Comparison of ENCODE assay signal across 8 mouse cellular contexts in the genomic region with DNA sequence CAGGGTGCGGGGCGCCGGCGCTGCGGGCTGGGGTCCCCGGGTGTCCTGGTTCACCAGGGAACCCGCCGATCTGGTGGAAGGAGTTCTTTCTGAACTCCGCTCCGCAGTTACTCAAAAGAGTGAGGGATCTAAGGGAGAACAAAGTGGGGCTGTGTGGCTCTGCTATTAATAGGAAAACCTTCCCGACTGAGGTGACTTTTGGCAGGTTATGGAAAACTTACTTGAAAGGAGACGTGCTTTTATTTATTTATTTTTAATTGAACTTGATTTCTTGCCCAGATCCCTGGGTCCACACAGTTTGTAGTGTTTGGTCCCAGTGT. TPM values are rescaled to one million over a fixed set of nuclear protein-coding genes. Genes with fewer than 3 reads are reported as not detected.
DNase-seq lines count a peak whose midpoint lies in the region; ATAC-seq and TF ChIP-seq lines count a peak whose summit lies in the region.

No protein-coding gene starts in this region.

- H3K4me3 ChIP-seq in liver, adult 2 months (ENCODE audit: insufficient read depth, low read depth, low read length): peak overlapping the region; percentile 100
- peak overlapping the region; percentile 99 for H3K4me3 ChIP-seq in embryonic facial prominence, embryonic 13.5 days
- peak overlapping the region; percentile 59 for H3K4me3 ChIP-seq in intestine, embryonic 16.5 days (ENCODE audit: low read length)
- peak overlapping the region; percentile 100 for H3K4me3 ChIP-seq in neural tube, embryonic 12.5 days

- no peaks in the 10 kb centered on the region for H3K9me3 ChIP-seq in embryonic facial prominence, embryonic 13.5 days
- H3K9me3 ChIP-seq in intestine, embryonic 16.5 days (ENCODE audit: control insufficient read depth, low read length): no peaks in the 10 kb centered on the region
- no peaks in the 10 kb centered on the region for H3K9me3 ChIP-seq in neural tube, embryonic 12.5 days

- peak overlapping the region; percentile 67 for H3K4me2 ChIP-seq in embryonic facial prominence, embryonic 13.5 days
- H3K4me2 ChIP-seq in intestine, embryonic 16.5 days (ENCODE audit: low read depth, low read length): peak overlapping the region; percentile 49
- H3K4me2 ChIP-seq in neural tube, embryonic 12.5 days (replicated peaks): peak overlapping the region; percentile 67

- H3K27ac ChIP-seq in liver, adult 2 months (replicated peaks; ENCODE audit: insufficient read depth, low read depth, low read length): peak overlapping the region; percentile 100
- H3K27ac ChIP-seq in embryonic facial prominence, embryonic 13.5 days: peak overlapping the region; percentile 78
- peak overlapping the region; percentile 79 for H3K27ac ChIP-seq in intestine, embryonic 16.5 days (ENCODE audit: low read length)
- no peak overlapping the region for H3K27ac ChIP-seq in neural tube, embryonic 12.5 days

- H3K79me2 ChIP-seq in liver, adult 2 months (ENCODE audit: control insufficient read depth, insufficient read depth, low read length): peaks cover 2% of the 10 kb centered on the region; the same call in 1 of the 2 replicates

- intact Hi-C loops in left cerebral cortex, postnatal 4 days (cut with DNase I): loop anchor here (10.0 kb wide), 1 partner anchor 145 kb away; no protein-coding TSS in a partner anchor

- peaks cover 4% of the 10 kb centered on the region; the same call in 1 of the 2 replicates for H3K4me1 ChIP-seq in liver, adult 2 months (ENCODE audit: control insufficient read depth, insufficient read depth, low read length)
- peaks cover 5% of the 10 kb centered on the region; the same call in 1 of the 2 replicates for H3K4me1 ChIP-seq in embryonic facial prominence, embryonic 13.5 days
- peaks cover 6% of the 10 kb centered on the region; the same call in 1 of the 2 replicates for H3K4me1 ChIP-seq in intestine, embryonic 16.5 days (ENCODE audit: control insufficient read depth, insufficient read depth, low read length)
- H3K4me1 ChIP-seq in neural tube, embryonic 12.5 days: no peaks in the 10 kb centered on the region

- H3K27me3 ChIP-seq in liver, adult 2 months (ENCODE audit: control insufficient read depth, insufficient read depth, low read length): no peaks in the 10 kb centered on the region
- no peaks in the 10 kb centered on the region for H3K27me3 ChIP-seq in embryonic facial prominence, embryonic 13.5 days
- H3K27me3 ChIP-seq in intestine, embryonic 16.5 days (replicated peaks; ENCODE audit: control insufficient read depth, insufficient read depth, low read length): no peaks in the 10 kb centered on the region
- H3K27me3 ChIP-seq in neural tube, embryonic 12.5 days (replicated peaks): no peaks in the 10 kb centered on the region

- DNase-seq in liver, adult 2 months (ENCODE audit: extremely low read depth, low read depth, low spot score): peak; percentile 69
- no peak for DNase-seq in liver
- no peak for DNase-seq in left cerebral cortex, postnatal 4 days
- DNase-seq in layer of hippocampus, adult 8-10 months (ENCODE audit: low spot score in 2 of 2): no peak
- no peak for DNase-seq in thymus, postnatal 25 days

- no peak for ATAC-seq in embryonic facial prominence, embryonic 13.5 days (ENCODE audit: insufficient number of reproducible peaks, insufficient read depth, low FRiP score, low TSS enrichment, low read depth)
- no peak for ATAC-seq in intestine, embryonic 16.5 days
- ATAC-seq in neural tube, embryonic 12.5 days (ENCODE audit: low FRiP score, low read depth): no peak

- 0 out of 2 replicates have a peak, but pooled peaks have one; percentile 43 for TF ChIP-seq POLR2A in liver, adult 2 months (IDR thresholded peaks at IDR 0.05; ENCODE audit: extremely low read depth, insufficient read depth, low read length)

- WGBS in liver, adult 2 months: under 1% methylated on average over 12 of the region's 12 CpGs
- WGBS in embryonic facial prominence, embryonic 13.5 days: under 1% methylated on average over 12 of the region's 12 CpGs
- under 1% methylated on average over 12 of the region's 12 CpGs for WGBS in intestine, embryonic 16.5 days
- WGBS in neural tube, embryonic 12.5 days: 2% methylated on average over 12 of the region's 12 CpGs

- H3K36me3 ChIP-seq in liver, adult 2 months (ENCODE audit: control insufficient read depth, insufficient read depth, low read length): peaks cover 21% of the 10 kb centered on the region
- H3K36me3 ChIP-seq in embryonic facial prominence, embryonic 13.5 days: peaks cover 33% of the 10 kb centered on the region
- H3K36me3 ChIP-seq in intestine, embryonic 16.5 days (ENCODE audit: control insufficient read depth, insufficient read depth, low read length): no peaks in the 10 kb centered on the region; the same call in none of the 2 replicates
- peaks cover 22% of the 10 kb centered on the region for H3K36me3 ChIP-seq in neural tube, embryonic 12.5 days

- peak overlapping the region; percentile 100 for H3K9ac ChIP-seq in liver, adult 2 months (ENCODE audit: low read depth, low read length)
- H3K9ac ChIP-seq in embryonic facial prominence, embryonic 13.5 days: peak overlapping the region; percentile 91
- H3K9ac ChIP-seq in intestine, embryonic 16.5 days (ENCODE audit: low read depth, low read length): peak overlapping the region; percentile 71
- H3K9ac ChIP-seq in neural tube, embryonic 12.5 days: peak overlapping the region; percentile 96

- TF ChIP-seq CTCF in liver, adult 2 months (IDR thresholded peaks at IDR 0.05; ENCODE audit: low read depth, low read length): no peak

RNA-seq across cellular contexts. Expression of gene Yipf4, which starts 0.6 kb away (rescaled TPM):
- 30.3 and 35.4 TPM in 2 replicates for total RNA-seq in liver, adult 2 months (2014; rRNA removed)
- 27.4 and 28.2 TPM in 2 replicates for polyA plus RNA-seq in liver, adult 2 months (2012; rRNA removed)
- 56.5 and 60.5 TPM in 2 replicates for polyA plus RNA-seq in embryonic facial prominence, embryonic 13.5 days (2015; fragmentation: Nextera tagmentation; extraction: Ambion mirVana)
- 59.1 and 61.4 TPM in 2 replicates for polyA plus RNA-seq in intestine, embryonic 16.5 days (2015; fragmentation: Nextera tagmentation; extraction: Ambion mirVana)
- polyA plus RNA-seq in neural tube, embryonic 12.5 days (2016; fragmentation: Nextera tagmentation; extraction: Ambion mirVana): 58.0 and 64.6 TPM in 2 replicates
- 10 to 100 TPM; 40.2 to 40.9 TPM for total RNA-seq in left cerebral cortex, postnatal 4 days (2021)
- 10 to 100 TPM; 78.8 to 86.5 (median 82.5) TPM for total RNA-seq in layer of hippocampus, adult 8-10 months (2022)

RNA-seq across cellular contexts. Expression of gene Nlrc4, which starts 30.9 kb away (rescaled TPM):
- total RNA-seq in liver, adult 2 months (2014; rRNA removed): 0.37 and 0.40 TPM in 2 replicates
- 0.04 TPM in 1 of 2 replicates, not detected in the other for polyA plus RNA-seq in liver, adult 2 months (2012; rRNA removed)
- polyA plus RNA-seq in embryonic facial prominence, embryonic 13.5 days (2015; fragmentation: Nextera tagmentation; extraction: Ambion mirVana): 0.26 and 0.38 TPM in 2 replicates
- polyA plus RNA-seq in intestine, embryonic 16.5 days (2015; fragmentation: Nextera tagmentation; extraction: Ambion mirVana): 8.6 and 9.5 TPM in 2 replicates
- polyA plus RNA-seq in neural tube, embryonic 12.5 days (2016; fragmentation: Nextera tagmentation; extraction: Ambion mirVana): 0.18 and 0.24 TPM in 2 replicates
- total RNA-seq in left cerebral cortex, postnatal 4 days (2021): under 1 TPM; 0.10 to 0.18 TPM
- under 1 TPM in 3 of 4 experiments, not detected in 1; 0.16 to 0.28 (median 0.16) TPM for total RNA-seq in layer of hippocampus, adult 8-10 months (2022)

RNA-seq across cellular contexts. Expression of gene Birc6, which starts 38.2 kb away (rescaled TPM):
- 107 and 115 TPM in 2 replicates for total RNA-seq in liver, adult 2 months (2014; rRNA removed)
- polyA plus RNA-seq in liver, adult 2 months (2012; rRNA removed): 32.8 and 33.2 TPM in 2 replicates
- 102 and 105 TPM in 2 replicates for polyA plus RNA-seq in embryonic facial prominence, embryonic 13.5 days (2015; fragmentation: Nextera tagmentation; extraction: Ambion mirVana)
- 51.2 and 55.0 TPM in 2 replicates for polyA plus RNA-seq in intestine, embryonic 16.5 days (2015; fragmentation: Nextera tagmentation; extraction: Ambion mirVana)
- 91.9 and 95.6 TPM in 2 replicates for polyA plus RNA-seq in neural tube, embryonic 12.5 days (2016; fragmentation: Nextera tagmentation; extraction: Ambion mirVana)
- total RNA-seq in left cerebral cortex, postnatal 4 days (2021): 100 to 1,000 TPM; 168 to 170 TPM
- total RNA-seq in layer of hippocampus, adult 8-10 months (2022): 100 to 1,000 TPM; 113 to 132 (median 117) TPM
